Mouse (Mus musculus) cerebellum, adult 8-10 months (tissue): ENCODE measurements around the gene Inka1.
"Not testable (repeated sequence)": the region's sequence is repeated elsewhere in the genome, so short reads cannot be mapped to it uniquely, and the experiment has no call there.

Experiments
- DNase-seq: peaks from one replicate; pipeline ENCODE4 v3.0.0; 2022

Inka1 gene

GRCm38 (mm10) chr9:107985131-107986119 lies at the start of gene Inka1:
TSS of gene Inka1 (minus strand) at chr9:107985879.
- DNase-seq: peak; percentile 57

- no peak for DNase-seq
These were observed 46.4 kb upstream of the Inka1 start for GRCm38 (mm10) chr9:108032126-108032525.

- DNase-seq: no peak
These were observed 42.2 kb upstream of the Inka1 start for GRCm38 (mm10) chr9:108027867-108028266.

GRCm38 (mm10) chr9:108026584-108026983 lies 40.9 kb upstream of the Inka1 start:
- DNase-seq: no peak

GRCm38 (mm10) chr9:108023216-108023615 lies 37.5 kb upstream of the Inka1 start:
- no peak for DNase-seq

- DNase-seq: no peak
These were observed 35.1 kb upstream of the Inka1 start for GRCm38 (mm10) chr9:108020741-108021140.

- DNase-seq: no peak
These were observed 31.4 kb upstream of the Inka1 start for GRCm38 (mm10) chr9:108017127-108017526.

GRCm38 (mm10) chr9:108013577-108013976 lies 27.9 kb upstream of the Inka1 start:
- not testable (repeated sequence) for DNase-seq

GRCm38 (mm10) chr9:108010385-108010784 lies 24.7 kb upstream of the Inka1 start:
- DNase-seq: no peak

- DNase-seq: no peak
These were observed 22.4 kb upstream of the Inka1 start for GRCm38 (mm10) chr9:108008041-108008440.

GRCm38 (mm10) chr9:108003531-108003890 lies 17.8 kb upstream of the Inka1 start:
- DNase-seq: no peak

GRCm38 (mm10) chr9:108002778-108003530 lies 17.3 kb upstream of the Inka1 start:
- no peak for DNase-seq

GRCm38 (mm10) chr9:108001922-108002770 lies 16.5 kb upstream of the Inka1 start, which contains the start of gene Ip6k1:
TSS of gene Ip6k1 (plus strand) at chr9:108002501.
- peak; percentile 100 for DNase-seq

GRCm38 (mm10) chr9:107996049-107996448 lies 10.4 kb upstream of the Inka1 start, which contains the start of gene Gm20662:
TSS of gene Gm20662 (plus strand) at chr9:107996349.
- no peak for DNase-seq

- DNase-seq: no peak
These were observed 9.8 kb upstream of the Inka1 start for GRCm38 (mm10) chr9:107995513-107995912.

GRCm38 (mm10) chr9:107994464-107994863 lies 8.8 kb upstream of the Inka1 start:
- DNase-seq: no peak

GRCm38 (mm10) chr9:107993013-107993412 lies 7.3 kb upstream of the Inka1 start:
- DNase-seq: no peak

- DNase-seq: no peak
These were observed 6.5 kb upstream of the Inka1 start, which contains the start of gene Cdhr4 for GRCm38 (mm10) chr9:107992197-107992596. TSS of gene Cdhr4 (plus strand) at chr9:107992497.

- DNase-seq: no peak
These were observed 2.3 kb upstream of the Inka1 start for GRCm38 (mm10) chr9:107987950-107988349.

GRCm38 (mm10) chr9:107986376-107986775 lies 697 bp upstream of the Inka1 start:
- DNase-seq: peak; percentile 79

- no peak for DNase-seq
These were observed 974 bp downstream of the Inka1 start for GRCm38 (mm10) chr9:107984754-107985055.

GRCm38 (mm10) chr9:107984052-107984753 lies 1.5 kb downstream of the Inka1 start:
- no peak for DNase-seq
